Mouse (Mus musculus): Measurements from ENCODE around the gene Pla2g4e. TPM values are rescaled to one million over a fixed set of nuclear protein-coding genes. Genes with fewer than 3 reads are reported as not detected.

The Pla2g4e gene
- total RNA-seq, 2 experiments from 2014 or later: 3.0 to 3.8 TPM

DNA sequence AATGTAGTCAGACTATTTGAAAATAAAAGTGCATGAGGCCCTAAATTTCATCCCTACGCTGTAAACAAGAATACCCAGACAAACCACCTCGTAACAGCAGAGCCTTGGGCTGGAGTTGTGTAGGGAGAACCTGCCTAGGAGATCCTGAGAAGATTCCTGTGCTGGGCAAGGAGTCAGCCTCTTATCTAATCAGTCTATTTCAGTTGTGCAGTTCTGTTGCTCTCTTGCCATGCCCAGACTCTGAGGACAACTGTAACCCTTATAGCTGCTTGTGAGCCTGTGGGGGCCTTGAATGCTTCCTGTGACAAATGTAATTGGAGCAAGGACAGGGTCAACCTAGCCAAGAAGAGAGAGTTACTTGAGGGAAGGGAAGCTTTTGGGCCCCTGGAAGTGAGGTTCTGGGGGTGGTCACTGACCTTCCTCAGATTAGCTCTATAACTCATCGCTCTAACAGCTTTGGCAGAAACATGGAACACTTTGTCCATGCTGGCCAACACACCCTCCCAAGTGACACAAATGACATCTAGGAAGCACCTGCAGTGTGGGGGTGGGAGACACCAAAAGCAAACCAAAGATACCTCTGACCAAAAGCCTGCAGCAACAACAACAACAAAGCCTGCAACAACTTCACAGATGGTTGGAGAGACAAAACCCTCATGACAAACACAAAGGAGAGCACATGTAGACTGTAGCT is 9.0 kb downstream of the Pla2g4e start:
- no peak for DNase-seq

DNA sequence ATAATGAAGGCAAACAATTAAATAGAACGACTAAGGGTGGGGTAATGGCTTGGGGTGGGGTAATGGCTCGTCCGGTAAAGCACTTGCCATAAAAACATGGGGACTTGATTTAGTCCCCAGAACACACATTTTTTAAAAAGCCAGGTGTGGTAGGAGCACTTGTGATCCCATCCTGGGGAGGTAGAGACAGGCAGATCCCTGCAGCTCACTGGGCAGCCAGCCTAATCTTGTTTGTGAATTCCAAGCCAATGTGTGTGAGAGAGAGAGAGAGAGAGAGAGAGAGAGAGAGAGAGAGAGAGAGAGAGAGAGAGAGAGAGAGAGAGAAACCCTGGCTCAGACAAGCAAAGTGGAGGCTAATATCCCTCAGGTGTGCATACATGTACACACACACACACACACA is 9.8 kb downstream of the Pla2g4e start:
- peak; percentile 16 for DNase-seq

DNA sequence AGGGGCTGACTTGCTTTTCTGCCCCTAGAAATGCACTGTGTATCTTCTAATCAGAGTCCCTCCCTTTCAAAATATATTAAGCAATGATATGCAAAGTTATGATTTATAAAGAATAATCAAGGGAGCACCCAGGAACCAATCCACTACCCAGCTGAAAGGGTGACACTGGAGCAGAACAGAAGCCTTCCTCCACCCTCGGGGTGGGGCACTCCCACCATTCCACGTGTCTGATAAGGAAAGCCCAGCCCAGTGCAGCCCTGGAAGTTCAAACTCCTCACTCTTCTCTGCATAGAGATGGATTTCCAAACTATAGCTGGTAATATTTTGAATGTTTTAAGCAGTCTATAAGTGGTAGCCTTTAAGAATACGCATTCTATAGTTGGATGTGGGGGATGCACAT is 13.5 kb downstream of the Pla2g4e start:
- DNase-seq: no peak

- DNase-seq: no peak
Observed at GRCm38 (mm10) chr2:120214600-120214999, 30.5 kb downstream of the Pla2g4e start.

- no peak for DNase-seq
Observed at GRCm38 (mm10) chr2:120211448-120211847, 33.7 kb downstream of the Pla2g4e start.

DNA sequence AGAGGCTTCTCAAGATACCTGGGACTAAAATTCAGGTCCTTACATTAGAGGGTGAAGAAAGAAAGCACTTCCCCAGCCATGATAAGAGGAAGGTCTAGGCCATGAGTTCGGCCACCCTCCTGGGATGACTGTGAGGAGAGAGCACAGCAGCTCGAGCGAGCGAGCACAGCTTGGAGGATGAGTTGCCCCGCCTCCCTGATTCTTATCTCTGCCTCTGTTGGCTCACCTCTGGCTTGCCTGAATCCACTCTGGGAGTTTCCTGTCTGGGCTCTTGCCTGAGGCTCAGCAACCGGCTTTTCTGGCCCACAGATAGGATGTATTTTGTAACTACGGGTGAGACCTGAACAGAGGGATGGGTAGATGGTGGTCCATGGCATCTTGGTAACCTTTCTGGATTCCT is 37.2 kb downstream of the Pla2g4e start:
- no peak for DNase-seq

DNA sequence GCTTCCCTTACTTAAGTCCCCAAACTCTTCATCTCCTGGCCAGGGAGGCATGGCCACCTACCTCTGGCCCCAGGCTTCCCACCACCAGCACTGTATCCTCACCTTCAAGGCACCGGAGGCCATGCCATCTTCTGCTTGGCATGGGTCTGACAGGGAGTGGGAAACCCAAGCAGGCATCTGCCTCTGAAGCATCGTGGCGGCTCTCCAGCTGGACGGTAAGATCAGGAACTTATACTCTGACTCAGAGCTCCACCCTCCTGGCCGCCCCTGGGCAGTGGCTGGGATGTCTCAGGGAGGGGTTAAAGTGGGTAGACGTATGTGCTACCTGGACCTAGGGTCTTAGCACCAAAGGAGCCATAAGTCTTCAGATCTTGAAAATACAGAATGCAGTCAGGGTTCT is 38.1 kb downstream of the Pla2g4e start:
- DNase-seq: no peak

GRCm38 (mm10) chr2:120203742-120204141 is 41.4 kb downstream of the Pla2g4e start:
- no peak for DNase-seq

GRCm38 (mm10) chr2:120200077-120200476 is 45.1 kb downstream of the Pla2g4e start:
- no peak for DNase-seq

DNA sequence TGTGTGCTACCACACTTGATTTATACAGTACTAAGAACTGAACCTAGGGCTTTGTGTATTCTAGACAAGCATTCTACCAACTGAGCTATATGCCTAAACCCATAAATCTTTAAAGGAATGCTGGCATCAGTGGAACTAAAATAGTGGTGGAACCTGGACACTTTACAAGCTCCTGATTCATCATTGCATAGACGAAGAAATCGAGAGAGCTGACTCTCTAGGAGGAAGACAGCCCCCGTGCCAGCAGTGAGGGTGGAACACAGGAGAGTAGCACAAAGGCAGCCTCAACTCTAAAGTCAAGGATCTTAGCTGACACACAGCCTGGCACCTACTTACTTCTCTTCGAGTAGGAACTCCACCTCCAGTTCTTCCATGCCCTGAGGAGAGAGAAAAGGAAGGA is 57.0 kb downstream of the Pla2g4e start:
- no peak for DNase-seq

DNA sequence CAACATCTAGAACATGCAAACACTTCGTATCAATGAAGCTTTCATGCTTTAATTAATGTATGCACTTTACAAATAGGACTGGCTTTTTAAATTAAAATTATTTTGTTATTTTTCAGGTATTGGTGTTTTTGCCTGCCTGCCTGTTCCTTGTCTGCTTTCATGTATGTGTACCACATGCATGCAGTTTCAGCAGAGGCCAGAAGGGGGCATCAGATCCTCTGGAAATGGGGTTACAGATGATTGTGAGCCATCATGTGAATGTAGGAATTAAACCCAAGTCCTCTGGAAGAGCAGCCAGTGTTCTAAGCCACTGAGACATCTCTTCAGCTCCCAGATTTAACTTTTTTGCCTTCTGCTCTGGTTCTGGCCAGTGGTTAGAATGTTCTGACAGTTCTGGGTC is 57.6 kb downstream of the Pla2g4e start:
- DNase-seq: no peak

DNA sequence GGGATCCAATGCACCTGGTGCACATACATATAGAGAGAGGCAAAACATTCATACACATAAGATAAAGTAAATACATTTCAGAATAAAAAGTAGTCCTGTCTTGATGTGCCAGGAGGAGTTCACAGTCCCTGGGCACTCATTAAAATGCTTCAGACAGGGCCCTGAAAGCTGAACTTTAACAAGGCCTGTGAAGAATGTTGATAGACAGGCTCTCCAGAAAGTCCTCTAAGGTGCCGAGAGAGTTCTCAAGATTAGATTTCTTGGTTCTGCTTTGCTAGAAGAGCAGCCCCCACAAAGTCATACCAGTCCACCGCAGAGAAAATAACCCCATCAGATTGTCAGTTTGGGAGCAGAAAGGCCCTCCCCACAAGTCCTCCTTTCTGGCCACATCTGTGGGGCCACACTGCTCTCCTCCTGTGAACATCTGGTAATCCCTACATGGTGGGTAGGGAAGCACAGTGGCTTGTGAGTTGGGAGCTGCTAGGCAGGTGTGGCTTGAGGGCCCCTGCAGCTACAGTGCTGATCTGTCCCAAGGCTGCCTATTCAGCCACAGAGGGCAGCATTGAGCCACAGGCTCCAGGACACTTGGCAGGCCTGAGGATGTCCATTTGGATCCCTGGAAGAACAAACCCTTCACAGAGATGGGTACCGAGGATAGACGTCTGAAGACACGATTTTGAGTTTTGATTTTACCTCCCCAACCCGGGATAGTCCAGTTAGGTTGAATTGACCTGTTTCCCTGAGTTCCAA is 59.4 kb downstream of the Pla2g4e start:
- DNase-seq: no peak

- no peak for DNase-seq
Observed at GRCm38 (mm10) chr2:120178936-120179335, 66.2 kb downstream of the Pla2g4e start.

DNA sequence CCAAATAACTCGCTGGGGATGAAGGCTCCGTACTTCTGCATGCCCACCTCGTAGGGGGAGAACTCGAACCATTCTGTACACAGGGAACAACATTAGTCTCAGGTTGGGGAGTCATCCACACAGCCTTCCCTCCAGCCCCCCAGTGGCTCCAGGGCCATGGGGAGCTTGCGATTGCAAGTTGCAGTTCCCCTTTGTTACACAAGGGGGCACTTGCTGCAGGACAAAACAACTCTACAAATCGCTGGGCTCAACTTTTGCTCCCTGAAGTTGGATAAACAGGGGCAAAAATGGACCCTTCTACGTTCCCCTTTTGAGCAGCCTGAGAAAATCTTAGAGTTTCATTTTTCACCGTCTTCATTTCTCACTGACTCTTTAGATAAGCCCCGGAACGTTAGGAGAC is 71.4 kb downstream of the Pla2g4e start:
- peak; percentile 76 for DNase-seq

DNA sequence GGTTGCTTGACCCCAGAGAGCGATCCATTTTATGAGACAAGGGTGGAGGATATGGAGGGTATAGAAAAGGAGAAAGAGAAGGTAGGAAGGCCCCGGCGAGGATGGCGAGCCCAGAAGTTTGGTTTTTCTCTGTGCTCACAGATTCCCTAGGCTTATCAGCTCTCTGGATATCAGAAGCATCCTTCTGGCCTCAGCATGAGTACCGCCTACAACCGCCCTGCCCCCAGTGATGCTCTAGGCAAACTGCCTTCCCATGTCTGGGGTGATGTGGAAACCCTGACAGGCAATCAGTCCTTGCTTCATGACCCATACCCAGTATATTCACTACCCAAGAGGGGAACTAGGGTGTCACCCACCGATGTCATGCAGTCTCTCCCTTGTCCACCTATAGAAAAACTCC is 73.8 kb downstream of the Pla2g4e start:
- no peak for DNase-seq

DNA sequence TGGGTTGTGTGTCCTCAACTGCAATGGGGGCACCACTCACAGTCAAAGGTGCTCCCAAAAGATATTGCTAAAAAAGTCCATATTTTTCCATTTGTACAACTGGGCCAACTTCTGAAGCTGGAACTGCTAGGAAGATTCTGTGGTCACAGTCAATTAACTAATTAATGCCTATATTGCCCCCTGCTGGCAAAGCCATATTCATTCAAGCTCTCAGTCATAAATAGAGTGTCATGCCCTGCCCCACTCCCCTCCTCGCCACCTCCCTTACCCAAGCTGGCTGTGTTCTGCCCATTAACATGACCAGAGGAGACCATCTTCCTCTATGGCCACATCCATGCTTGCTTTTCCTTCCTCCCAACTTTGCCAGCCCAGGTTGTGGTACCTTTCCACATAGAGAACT is 74.4 kb downstream of the Pla2g4e start:
- peak; percentile 76 for DNase-seq

DNA sequence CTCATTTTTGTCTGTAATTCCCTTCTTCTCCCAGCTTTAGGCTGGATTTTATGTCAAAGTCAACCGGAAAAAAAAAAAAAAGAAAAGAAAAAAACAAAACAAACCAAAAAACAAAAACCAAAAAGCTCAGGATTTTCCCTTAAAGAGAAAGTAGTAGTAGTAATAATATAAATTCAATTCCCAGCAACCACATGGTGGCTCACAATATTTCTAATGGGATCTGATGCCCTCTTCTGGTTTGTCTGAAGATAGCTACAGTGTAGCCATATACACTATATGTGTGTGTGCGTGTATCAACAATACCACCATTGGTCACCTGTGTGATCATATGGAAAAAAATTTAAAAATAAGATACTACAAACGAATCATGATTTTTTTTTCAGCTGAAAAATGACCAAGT is 75.8 kb downstream of the Pla2g4e start:
- DNase-seq: no peak

GRCm38 (mm10) chr2:120167763-120168162 is 77.4 kb downstream of the Pla2g4e start:
- no peak for DNase-seq

- DNase-seq: no peak
Observed at GRCm38 (mm10) chr2:120165474-120165873, 79.7 kb downstream of the Pla2g4e start.

DNA sequence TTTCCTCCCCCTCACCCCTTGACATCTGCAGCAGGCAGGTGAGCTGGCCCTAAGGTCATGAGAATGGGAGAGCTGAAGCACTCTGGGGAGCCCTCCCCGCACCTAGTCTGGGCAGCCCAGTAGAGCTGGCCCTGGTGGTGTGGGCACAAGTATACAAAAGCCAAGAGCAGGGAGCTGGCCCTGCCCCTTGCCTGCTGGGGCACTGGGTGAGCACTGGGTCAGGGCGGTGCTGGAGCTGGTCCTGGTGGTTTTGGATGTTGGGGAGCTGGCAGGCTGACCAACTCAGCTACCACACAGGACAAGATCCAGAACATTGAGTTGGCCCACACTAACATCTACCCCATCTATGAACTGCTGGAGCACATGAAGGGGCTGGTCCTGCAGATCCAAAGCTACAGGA is 85.7 kb downstream of the Pla2g4e start:
- no peak for DNase-seq

GRCm38 (mm10) chr2:120158846-120159245 is 86.3 kb downstream of the Pla2g4e start:
- DNase-seq: no peak

GRCm38 (mm10) chr2:120158016-120158415 is 87.1 kb downstream of the Pla2g4e start:
- no peak for DNase-seq

DNA sequence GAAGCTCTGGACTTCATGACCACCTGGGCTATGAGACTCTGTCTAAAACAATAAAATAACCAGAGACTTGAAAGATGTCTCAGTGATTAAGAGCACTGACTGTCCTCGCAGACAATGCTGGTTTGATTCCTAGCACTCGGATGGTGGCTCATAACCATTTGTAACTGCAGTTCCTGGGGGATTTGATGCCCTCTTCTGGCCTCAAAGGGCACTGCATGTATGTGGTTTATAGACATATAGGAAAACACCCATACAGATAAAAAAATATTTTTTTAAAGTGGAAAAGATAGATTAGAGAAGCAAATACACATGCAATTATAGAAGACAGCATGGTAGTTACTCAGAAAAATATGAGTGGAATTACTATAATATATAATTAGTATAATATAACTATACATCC is 87.5 kb downstream of the Pla2g4e start:
- DNase-seq: no peak

GRCm38 (mm10) chr2:120154361-120154894 is 90.7 kb downstream of the Pla2g4e start, which contains the start of gene Ehd4:
Gene Ehd4 (minus strand): TSS chr2:120154606.
- peak; percentile 100 for DNase-seq

Data from heart, postnatal 4 days (tissue).